Mouse (Mus musculus) CD4-positive, CD25-positive, alpha-beta regulatory T cell, adult 2 months (primary cell): Measurements from ENCODE around the gene Olfr481.

ENCODE experiments used
- DNase-seq: peaks from one replicate; pipeline ENCODE4 v3.0.0-alpha.2; 2012; ENCODE audit warnings: low read depth, low spot score

Olfr481 gene

GRCm38 (mm10) chr7:108079555-108079954, at the start of gene Olfr481:
Olfr481 (plus strand) TSS chr7:108079855.
- no peak for DNase-seq

GRCm38 (mm10) chr7:108033889-108034288, 45.8 kb upstream of the Olfr481 start, which contains the start of gene Olfr478:
Olfr478 (minus strand) TSS chr7:108033989.
- no peak for DNase-seq

- no peak for DNase-seq
Measured at GRCm38 (mm10) chr7:108050393-108050792, 29.3 kb upstream of the Olfr481 start, which contains the start of gene Olfr479. Olfr479 (plus strand) TSS chr7:108050693.

- DNase-seq, result no peak
Measured at GRCm38 (mm10) chr7:108067246-108067645, 12.4 kb upstream of the Olfr481 start, which contains the start of gene Olfr480. Olfr480 (minus strand) TSS chr7:108067346.

GRCm38 (mm10) chr7:108097486-108097885, 17.8 kb downstream of the Olfr481 start, which contains the start of gene Olfr482:
Olfr482 (minus strand) TSS chr7:108097586.
- no peak for DNase-seq

GRCm38 (mm10) chr7:108100549-108100948, 20.9 kb downstream of the Olfr481 start, which contains the start of gene Olfr483:
Olfr483 (plus strand) TSS chr7:108100849.
- no peak for DNase-seq

GRCm38 (mm10) chr7:108120681-108121080, 41.0 kb downstream of the Olfr481 start:
- no peak for DNase-seq

- no peak for DNase-seq
Measured at GRCm38 (mm10) chr7:108121416-108121815, 41.8 kb downstream of the Olfr481 start.

GRCm38 (mm10) chr7:108127349-108127748, 47.7 kb downstream of the Olfr481 start, which contains the start of gene Olfr484:
Olfr484 (minus strand) TSS chr7:108127449.
- no peak for DNase-seq
